Mouse (Mus musculus): ENCODE measurements at regions not wholly inside any gene's neighbourhood (a gene's known extent, or its start where the extent isn't known, plus 50 kb on each side); places are given as distances from the start of the nearest gene placed in this dataset.
"Not testable (repeated sequence)": the region's sequence is repeated elsewhere in the genome, so short reads cannot be mapped to it uniquely, and the experiment has no call there.

DNA sequence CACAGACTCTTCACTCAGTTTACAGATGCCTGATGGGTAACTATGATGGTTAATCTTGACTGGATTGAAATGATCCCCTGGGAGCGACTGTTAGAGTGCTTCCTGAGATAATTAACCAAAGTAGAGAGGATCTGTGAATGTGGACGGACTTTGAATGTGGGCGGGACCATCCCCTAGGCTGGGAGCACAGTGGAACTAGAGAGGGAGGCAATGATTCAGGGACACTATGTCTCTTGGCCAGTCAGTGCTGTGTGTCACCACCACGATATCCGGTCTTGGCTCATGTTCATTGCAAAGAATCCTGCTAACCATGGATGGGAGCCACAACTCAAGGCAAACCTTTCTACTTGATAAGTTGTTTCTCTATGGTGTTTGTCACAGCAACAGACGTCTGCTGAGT, 103.9 kb downstream of the Kcnk1 start:
- WGBS: 90% methylated on average over 6 of the region's 6 CpGs
- no peaks in the 10 kb centered on the region for H3K4me1 ChIP-seq (ENCODE audit: control insufficient read depth, insufficient read depth, low read length)
- H3K4me3 ChIP-seq (replicated peaks; ENCODE audit: low read length): no peak overlapping the region
- DNase-seq (ENCODE audit: low spot score) (no peak), ATAC-seq (ENCODE audit: low FRiP score, low read depth) (no peak)
- TF ChIP-seq POLR2A (IDR thresholded peaks at IDR 0.05; ENCODE audit: borderline replicate concordance, extremely low read depth, insufficient read depth, insufficient read length): no peak
- no peaks in the 10 kb centered on the region for H3K9me3 ChIP-seq (ENCODE audit: control insufficient read depth, low read length)
- no peaks in the 10 kb centered on the region for H3K27me3 ChIP-seq (ENCODE audit: control insufficient read depth, insufficient read depth, low read length)
- H3K27ac ChIP-seq (replicated peaks; ENCODE audit: low read depth, low read length): no peak overlapping the region
- H3K36me3 ChIP-seq (ENCODE audit: control insufficient read depth, insufficient read depth, low read length): no peaks in the 10 kb centered on the region
- no peak overlapping the region for H3K4me2 ChIP-seq (replicated peaks; ENCODE audit: low read depth, low read length, severe bottlenecking)
- H3K9ac ChIP-seq (ENCODE audit: low read depth, low read length, severe bottlenecking): no peak overlapping the region

DNA sequence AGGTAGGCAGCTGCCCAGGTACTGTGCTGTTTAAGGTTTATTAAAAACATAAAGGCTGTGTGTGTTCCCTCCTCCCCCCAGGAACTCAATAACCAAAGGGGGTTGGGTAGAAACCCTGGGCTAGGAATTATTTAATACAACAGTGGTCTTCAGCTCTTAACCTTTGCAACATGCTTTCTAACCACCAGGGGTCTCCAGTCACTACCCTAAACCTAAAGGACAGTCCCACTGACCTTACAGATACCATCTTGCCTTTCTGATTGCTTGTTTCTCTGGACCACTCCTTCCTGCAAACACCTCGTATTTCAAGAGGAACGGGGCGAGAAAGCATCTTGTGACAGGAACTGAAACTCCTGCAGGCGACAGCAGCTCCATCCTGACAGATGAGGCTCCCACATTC, 104.9 kb downstream of the Kcnk1 start:
- no peak overlapping the region for H3K27ac ChIP-seq (replicated peaks; ENCODE audit: low read depth, low read length)
- H3K4me3 ChIP-seq (replicated peaks; ENCODE audit: low read length): no peak overlapping the region
- ATAC-seq (ENCODE audit: low FRiP score, low read depth) (no peak), DNase-seq (ENCODE audit: low spot score) (no peak)
- H3K9ac ChIP-seq (ENCODE audit: low read depth, low read length, severe bottlenecking): no peak overlapping the region
- no peaks in the 10 kb centered on the region for H3K4me1 ChIP-seq (ENCODE audit: control insufficient read depth, insufficient read depth, low read length)
- H3K4me2 ChIP-seq (replicated peaks; ENCODE audit: low read depth, low read length, severe bottlenecking): no peak overlapping the region
- H3K36me3 ChIP-seq (ENCODE audit: control insufficient read depth, insufficient read depth, low read length): no peaks in the 10 kb centered on the region
- no peak for TF ChIP-seq POLR2A (IDR thresholded peaks at IDR 0.05; ENCODE audit: borderline replicate concordance, extremely low read depth, insufficient read depth, insufficient read length)
- no peaks in the 10 kb centered on the region for H3K27me3 ChIP-seq (ENCODE audit: control insufficient read depth, insufficient read depth, low read length)
- no peaks in the 10 kb centered on the region for H3K9me3 ChIP-seq (ENCODE audit: control insufficient read depth, low read length)
- WGBS: 54% methylated on average over 4 of the region's 4 CpGs

DNA sequence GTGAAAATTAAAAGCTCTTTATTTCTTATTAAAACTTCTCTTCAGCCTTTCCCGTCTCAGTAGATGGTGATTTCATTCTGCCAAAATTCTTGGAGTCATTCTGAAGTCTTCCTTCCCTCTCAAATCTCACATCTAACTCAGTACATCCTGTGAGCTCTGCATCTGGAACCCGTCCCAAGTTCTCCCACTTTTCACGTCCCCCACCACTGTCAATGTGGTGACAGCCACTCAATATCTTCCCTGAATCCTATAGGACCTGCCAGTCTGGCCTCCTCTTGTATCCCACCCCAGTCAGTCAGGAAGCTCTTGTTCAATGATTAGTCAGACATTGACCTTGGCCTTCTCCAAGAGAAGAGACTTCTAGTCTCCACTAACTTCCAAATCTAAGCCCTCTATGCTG, 110.1 kb downstream of the Kcnk1 start:
- Histone ChIP-seq H3K4me3 (replicated peaks; ENCODE audit: low read length) (no peak overlapping the region), H3K9me3 (ENCODE audit: control insufficient read depth, low read length) (no peaks in the 10 kb centered on the region), H3K4me1 (ENCODE audit: control insufficient read depth, insufficient read depth, low read length) (no peaks in the 10 kb centered on the region), H3K27ac (replicated peaks; ENCODE audit: low read depth, low read length) (no peak overlapping the region), H3K9ac (ENCODE audit: low read depth, low read length, severe bottlenecking) (no peak overlapping the region), H3K27me3 (ENCODE audit: control insufficient read depth, insufficient read depth, low read length) (no peaks in the 10 kb centered on the region), H3K36me3 (ENCODE audit: control insufficient read depth, insufficient read depth, low read length) (no peaks in the 10 kb centered on the region), H3K4me2 (replicated peaks; ENCODE audit: low read depth, low read length, severe bottlenecking) (no peak overlapping the region)
- DNase-seq (ENCODE audit: low spot score) (no peak), ATAC-seq (ENCODE audit: low FRiP score, low read depth) (no peak)
- no peak for TF ChIP-seq POLR2A (IDR thresholded peaks at IDR 0.05; ENCODE audit: borderline replicate concordance, extremely low read depth, insufficient read depth, insufficient read length)
- WGBS: 85% methylated on average over 3 of the region's 3 CpGs

DNA sequence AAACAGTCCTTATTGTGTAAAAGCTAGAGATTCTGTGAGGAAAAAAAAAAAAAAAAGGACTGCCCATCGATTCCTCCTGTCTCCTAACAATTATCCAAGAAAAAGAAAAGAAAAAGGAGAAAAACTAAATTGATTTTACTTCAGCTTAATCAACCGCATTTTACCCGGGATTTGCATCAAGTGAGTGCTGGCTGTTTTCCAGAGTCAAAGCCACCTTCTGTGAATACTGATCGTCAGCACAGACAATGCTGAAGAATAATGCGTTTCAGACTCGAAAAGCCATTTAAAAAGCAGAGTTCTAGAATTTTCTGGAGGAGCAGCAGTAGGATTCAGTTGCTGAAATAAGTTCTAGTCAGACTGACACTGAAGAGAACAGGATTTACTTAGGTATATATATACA, 131.1 kb downstream of the Kcnk1 start:
- Histone ChIP-seq H3K4me1 (ENCODE audit: control insufficient read depth, insufficient read depth, low read length) (no peaks in the 10 kb centered on the region), H3K4me3 (replicated peaks; ENCODE audit: low read length) (no peak overlapping the region), H3K27ac (replicated peaks; ENCODE audit: low read depth, low read length) (no peak overlapping the region), H3K9ac (ENCODE audit: low read depth, low read length, severe bottlenecking) (no peak overlapping the region), H3K4me2 (replicated peaks; ENCODE audit: low read depth, low read length, severe bottlenecking) (no peak overlapping the region), H3K36me3 (ENCODE audit: control insufficient read depth, insufficient read depth, low read length) (no peaks in the 10 kb centered on the region), H3K9me3 (ENCODE audit: control insufficient read depth, low read length) (0 out of 2 replicates have a peak, but pooled peaks cover 4% of the 10 kb centered on the region), H3K27me3 (ENCODE audit: control insufficient read depth, insufficient read depth, low read length) (no peaks in the 10 kb centered on the region)
- WGBS: 77% methylated on average over 6 of the region's 6 CpGs
- DNase-seq (ENCODE audit: low spot score) (no peak), ATAC-seq (ENCODE audit: low FRiP score, low read depth) (no peak)
- TF ChIP-seq POLR2A (IDR thresholded peaks at IDR 0.05; ENCODE audit: borderline replicate concordance, extremely low read depth, insufficient read depth, insufficient read length): no peak

DNA sequence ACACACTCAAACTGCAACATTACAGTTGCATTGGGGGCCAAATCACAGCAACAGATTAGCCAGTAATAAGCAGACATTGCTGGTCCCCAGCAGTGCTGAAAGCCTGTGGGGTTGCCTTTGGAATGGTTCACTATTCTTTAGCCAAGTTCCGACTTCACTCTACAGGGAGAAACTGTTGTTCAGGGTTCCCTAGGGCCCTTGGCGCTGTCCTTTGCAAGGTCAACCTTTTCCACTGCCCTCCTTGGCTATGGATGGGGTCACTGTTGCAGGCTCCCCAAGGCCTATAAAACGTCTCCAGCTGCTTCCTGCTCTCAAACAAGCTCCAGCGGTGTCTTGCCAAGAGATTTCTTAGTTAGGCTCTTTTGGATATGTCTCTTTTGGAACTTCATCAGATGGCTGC, 137.1 kb downstream of the Kcnk1 start:
- Histone ChIP-seq H3K27me3 (ENCODE audit: control insufficient read depth, insufficient read depth, low read length) (no peaks in the 10 kb centered on the region), H3K9ac (ENCODE audit: low read depth, low read length, severe bottlenecking) (no peak overlapping the region)
- WGBS: 49% methylated on average over 4 of the region's 4 CpGs

DNA sequence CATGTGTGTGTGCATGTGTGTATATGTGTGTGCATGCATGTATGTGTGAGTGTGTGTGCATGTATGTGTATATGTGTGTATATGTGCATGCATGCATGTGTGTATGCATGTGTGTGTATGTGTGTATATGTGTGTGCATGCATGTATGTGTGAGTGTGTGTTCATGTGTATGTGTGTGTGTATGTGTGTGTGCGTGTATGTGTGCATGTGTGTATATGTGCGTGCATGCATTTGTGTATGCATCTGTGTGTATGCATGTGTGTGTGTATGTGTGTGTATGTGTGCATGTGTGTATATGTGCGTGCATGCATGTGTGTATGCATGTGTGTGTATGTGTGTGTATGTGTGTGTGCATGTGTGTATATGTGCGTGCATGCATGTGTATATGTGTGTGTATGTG, 137.9 kb downstream of the Kcnk1 start:
- H3K9ac ChIP-seq (ENCODE audit: low read depth, low read length, severe bottlenecking); ATAC-seq (ENCODE audit: low FRiP score, low read depth); H3K27me3 ChIP-seq (ENCODE audit: control insufficient read depth, insufficient read depth, low read length); DNase-seq (ENCODE audit: low spot score); H3K36me3 ChIP-seq (ENCODE audit: control insufficient read depth, insufficient read depth, low read length); H3K4me3 ChIP-seq (replicated peaks; ENCODE audit: low read length); H3K4me1 ChIP-seq (ENCODE audit: control insufficient read depth, insufficient read depth, low read length); H3K4me2 ChIP-seq (replicated peaks; ENCODE audit: low read depth, low read length, severe bottlenecking); H3K9me3 ChIP-seq (ENCODE audit: control insufficient read depth, low read length); H3K27ac ChIP-seq (replicated peaks; ENCODE audit: low read depth, low read length): not testable (repeated sequence)
- WGBS: 95% methylated on average over 4 of the region's 4 CpGs

More for the DNA sequence above, 137.1 kb downstream of the Kcnk1 start:
- Histone ChIP-seq H3K9me3 (ENCODE audit: control insufficient read depth, low read length) (no peaks in the 10 kb centered on the region), H3K4me1 (ENCODE audit: control insufficient read depth, insufficient read depth, low read length) (no peaks in the 10 kb centered on the region), H3K36me3 (ENCODE audit: control insufficient read depth, insufficient read depth, low read length) (no peaks in the 10 kb centered on the region), H3K4me2 (replicated peaks; ENCODE audit: low read depth, low read length, severe bottlenecking) (no peak overlapping the region), H3K4me3 (replicated peaks; ENCODE audit: low read length) (no peak overlapping the region), H3K27ac (replicated peaks; ENCODE audit: low read depth, low read length) (no peak overlapping the region)
- no peak for TF ChIP-seq POLR2A (IDR thresholded peaks at IDR 0.05; ENCODE audit: borderline replicate concordance, extremely low read depth, insufficient read depth, insufficient read length)
- DNase-seq (ENCODE audit: low spot score) (no peak), ATAC-seq (ENCODE audit: low FRiP score, low read depth) (no peak)

All from limb, embryonic 14.5 days (tissue).